In genomic region chr6:129727237-129727636, GRCm38 (mm10) we compare ENCODE assay signal across 25 mouse cellular contexts. TPM values are rescaled to one million over a fixed set of nuclear protein-coding genes. Genes with fewer than 3 reads are reported as not detected.
"Had no signal": no experiment of that assay in that cellular context is flagged by ENCODE, and none has a peak within 500 bp of the region (broad histone marks: within the 10 kb centered on the region; RNA-seq: fewer than 3 reads in every experiment).

No protein-coding gene starts in this region.

- H3K36me3 ChIP-seq: neural tube, embryonic 13.5 days; neural tube, embryonic 15.5 days; stomach, embryonic 15.5 days had no signal

- H3K27me3 ChIP-seq: neural tube, embryonic 13.5 days; neural tube, embryonic 15.5 days; stomach, embryonic 15.5 days had no signal

- H3K9me3 ChIP-seq: neural tube, embryonic 13.5 days; neural tube, embryonic 15.5 days; stomach, embryonic 15.5 days had no signal

- H3K4me2 ChIP-seq: neural tube, embryonic 13.5 days; neural tube, embryonic 15.5 days; stomach, embryonic 15.5 days had no signal

- H3K4me1 ChIP-seq: neural tube, embryonic 13.5 days; neural tube, embryonic 15.5 days; stomach, embryonic 15.5 days had no signal

- H3K9ac ChIP-seq: neural tube, embryonic 13.5 days; neural tube, embryonic 15.5 days; stomach, embryonic 15.5 days had no signal

- DNase-seq: retina, postnatal 1 day; right cerebral cortex, adult 18-20 months; right cerebral cortex, postnatal 14 days; right cerebral cortex, postnatal 25 days; right cerebral cortex, postnatal 4 days; spleen, adult 18-20 months; thymus, adult 18-20 months; thymus, adult 2 months; thymus, postnatal 14 days; thymus, postnatal 25 days; thymus, postnatal 36 days; thymus, postnatal 4 days had no signal

- H3K4me3 ChIP-seq: neural tube, embryonic 13.5 days; neural tube, embryonic 15.5 days; stomach, embryonic 15.5 days had no signal

- H3K27ac ChIP-seq: neural tube, embryonic 13.5 days; neural tube, embryonic 15.5 days; stomach, embryonic 15.5 days; stomach, postnatal 0 days had no signal

RNA-seq across cellular contexts. Expression of gene Klri1, which starts 10.3 kb away (rescaled TPM):
- total RNA-seq: neutrophil, adult 5-6 weeks had no signal
- polyA plus RNA-seq: neural tube, embryonic 13.5 days; small intestine, adult 2 months; stomach, embryonic 14.5 days; stomach, embryonic 15.5 days; stomach, embryonic 16.5 days; stomach, postnatal 0 days; testis, adult 2 months; thymus, adult 2 months; thymus, postnatal 0 days had no signal

RNA-seq across cellular contexts. Expression of gene Klri2, which starts 13.0 kb away (rescaled TPM):
- polyA plus RNA-seq: neural tube, embryonic 13.5 days; neural tube, embryonic 14.5 days; neural tube, embryonic 15.5 days; small intestine, adult 2 months; stomach, embryonic 14.5 days; stomach, postnatal 0 days; testis, adult 2 months had no signal

RNA-seq across cellular contexts. Expression of gene Klrc1, which starts 48.5 kb away (rescaled TPM):
- polyA plus RNA-seq: neural tube, embryonic 13.5 days; neural tube, embryonic 14.5 days; neural tube, embryonic 15.5 days; small intestine, adult 2 months; stomach, embryonic 14.5 days; testis, adult 2 months had no signal

RNA-seq across cellular contexts. Expression of gene Gm156, which starts 56.8 kb away (rescaled TPM):
- total RNA-seq: neutrophil, adult 5-6 weeks had no signal
- polyA plus RNA-seq: neural tube, embryonic 13.5 days; neural tube, embryonic 14.5 days; neural tube, embryonic 15.5 days; small intestine, adult 2 months; spleen, adult 2 months; stomach, embryonic 14.5 days; stomach, embryonic 15.5 days; stomach, embryonic 16.5 days; stomach, postnatal 0 days; testis, adult 2 months; thymus, adult 2 months; urinary bladder, adult 2 months had no signal
